Mouse (Mus musculus): ENCODE data around the gene Rab13.

The Rab13 gene

GRCm38 (mm10) chr3:90256731-90257530, 43.4 kb downstream of the Rab13 start:
- no peak for DNase-seq (ENCODE audit: low read depth, low spot score)

GRCm38 (mm10) chr3:90258521-90258920, 45.0 kb downstream of the Rab13 start:
- no peak for DNase-seq (ENCODE audit: low read depth, low spot score)

GRCm38 (mm10) chr3:90263121-90263771, 49.8 kb downstream of the Rab13 start:
- DNase-seq (ENCODE audit: low read depth, low spot score) = no peak

DNA sequence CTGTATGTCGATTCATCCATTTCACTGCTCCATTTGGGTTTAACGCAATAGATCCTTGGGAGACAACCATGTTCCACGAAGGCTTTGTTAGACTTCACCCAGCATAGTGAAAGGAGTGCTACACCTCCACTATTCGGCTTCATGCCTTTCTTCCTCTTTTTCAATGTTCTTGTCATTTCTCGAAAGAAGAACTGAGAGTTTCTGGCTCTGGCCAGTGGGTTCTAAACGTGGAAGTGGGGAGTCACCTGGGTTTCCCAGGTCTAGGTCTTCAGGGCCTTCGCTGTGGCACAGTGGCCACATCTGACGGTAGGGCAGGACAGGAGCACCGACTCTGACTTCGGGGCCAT, 51.2 kb downstream of the Rab13 start:
- DNase-seq (ENCODE audit: low read depth, low spot score) = no peak

DNA sequence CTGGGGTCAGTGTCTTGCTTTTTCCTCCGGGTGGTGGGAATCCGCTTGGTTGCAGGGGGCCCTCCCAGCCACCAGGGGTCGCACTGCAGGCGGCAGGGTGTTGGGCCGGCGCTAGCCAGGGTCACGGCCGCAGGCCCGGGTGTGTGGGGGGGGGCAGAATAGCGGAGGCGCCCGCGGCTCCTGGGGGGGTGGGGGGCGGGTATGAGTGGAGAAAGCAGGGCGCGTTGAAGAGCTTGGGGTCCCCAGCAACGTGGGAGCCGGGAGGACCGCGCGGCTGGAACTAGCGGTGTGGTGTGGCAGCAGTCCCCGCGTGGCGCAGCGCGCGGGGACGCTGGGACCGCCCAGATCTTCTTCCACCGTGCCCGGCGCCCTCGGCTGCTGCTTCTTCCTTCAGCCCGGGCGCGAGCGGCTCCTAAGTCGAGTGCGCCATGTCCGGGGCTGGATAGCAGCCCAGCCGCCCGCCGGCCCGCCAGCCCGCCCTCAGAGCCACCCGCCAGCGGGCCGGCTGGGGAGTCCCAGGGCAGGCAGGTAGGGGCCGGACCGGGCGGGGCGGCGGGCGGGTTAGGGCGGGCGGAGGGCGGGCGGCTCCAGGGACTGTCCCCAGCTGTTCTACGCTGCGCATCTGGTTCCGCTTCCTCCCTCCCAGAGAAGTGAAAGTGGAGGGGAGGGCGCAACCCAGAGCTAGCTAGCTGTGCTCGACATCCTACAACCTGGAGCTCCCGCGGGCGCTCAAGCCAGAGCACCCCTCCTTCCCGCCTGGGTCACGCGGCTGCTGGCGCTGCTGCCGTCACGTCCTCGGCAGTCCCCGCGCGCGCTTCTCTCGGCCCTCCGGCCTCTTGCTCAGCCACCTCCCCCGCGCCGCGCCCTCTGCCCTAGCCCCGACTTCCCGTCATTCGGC, 51.8 kb downstream of the Rab13 start, which contains the start of gene Dennd4b:
Gene Dennd4b, plus strand, starts transcription at position 152 of the 898 bp plus-strand sequence.
- DNase-seq (ENCODE audit: low read depth, low spot score) = peak; percentile 76

DNA sequence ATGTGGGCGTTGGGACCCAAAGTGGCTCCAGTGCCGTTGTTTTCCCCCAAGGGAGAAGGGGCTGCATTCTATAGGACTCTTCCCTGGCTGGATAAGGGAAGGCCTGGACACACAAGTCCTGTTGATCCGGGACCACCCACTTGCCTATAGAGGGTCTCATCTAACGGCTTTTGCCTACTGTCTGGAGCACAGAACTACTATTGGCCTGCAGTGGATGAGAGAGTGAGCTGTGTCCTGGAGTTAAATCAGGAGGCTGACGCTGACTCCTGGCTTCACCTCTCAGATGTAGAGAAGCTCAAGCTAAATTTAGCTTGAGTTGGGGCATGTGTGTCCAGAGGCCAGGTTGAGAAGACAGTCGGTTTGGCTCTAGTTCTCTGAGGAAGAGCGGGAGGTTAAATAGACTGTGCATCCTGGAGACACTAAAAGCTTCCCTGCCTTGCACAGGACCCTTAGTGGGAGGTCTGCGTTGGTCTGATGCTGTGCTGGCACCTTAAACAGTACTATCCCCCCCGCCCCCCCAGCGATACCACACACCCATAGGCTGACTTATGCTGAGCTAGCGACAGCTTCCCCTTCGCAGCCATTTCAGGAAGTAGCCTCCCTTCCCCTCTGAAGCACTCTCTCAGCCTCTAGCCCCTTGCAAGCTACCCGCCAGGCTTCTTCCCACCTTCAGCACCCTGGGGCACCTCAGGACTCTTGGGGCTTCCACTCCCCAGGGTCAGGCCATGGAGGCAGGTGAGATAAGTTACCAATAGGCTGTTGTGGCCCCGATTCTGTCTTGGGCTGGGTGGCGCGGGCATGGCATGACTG, 52.6 kb downstream of the Rab13 start:
- DNase-seq (ENCODE audit: low read depth, low spot score) = no peak

- DNase-seq (ENCODE audit: low read depth, low spot score) = no peak
These were observed 53.6 kb downstream of the Rab13 start for GRCm38 (mm10) chr3:90266901-90267775.

- DNase-seq (ENCODE audit: low read depth, low spot score) = no peak
These were observed 54.7 kb downstream of the Rab13 start for GRCm38 (mm10) chr3:90268190-90268589.

DNA sequence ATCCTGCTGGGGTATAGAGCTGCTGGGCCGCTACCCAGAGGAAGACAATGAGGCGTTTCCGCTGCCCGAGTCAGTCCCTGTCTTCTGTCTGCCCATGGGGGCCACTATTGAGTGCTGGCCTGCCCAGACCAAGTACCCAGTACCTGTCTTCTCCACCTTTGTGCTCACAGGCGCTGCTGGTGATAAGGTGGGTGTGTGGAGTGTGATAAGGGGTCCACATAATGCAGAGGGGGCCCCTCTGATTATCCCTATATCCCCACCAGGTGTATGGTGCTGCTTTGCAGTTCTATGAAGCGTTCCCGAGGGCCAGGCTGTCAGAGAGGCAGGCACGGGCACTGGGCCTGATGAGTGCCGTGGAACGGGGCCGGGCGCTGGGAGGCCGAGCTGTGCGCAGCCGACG, 55.5 kb downstream of the Rab13 start:
- DNase-seq (ENCODE audit: low read depth, low spot score) = no peak

- DNase-seq (ENCODE audit: low read depth, low spot score) = no peak
These were observed 57.3 kb downstream of the Rab13 start for GRCm38 (mm10) chr3:90270784-90271183.

DNA sequence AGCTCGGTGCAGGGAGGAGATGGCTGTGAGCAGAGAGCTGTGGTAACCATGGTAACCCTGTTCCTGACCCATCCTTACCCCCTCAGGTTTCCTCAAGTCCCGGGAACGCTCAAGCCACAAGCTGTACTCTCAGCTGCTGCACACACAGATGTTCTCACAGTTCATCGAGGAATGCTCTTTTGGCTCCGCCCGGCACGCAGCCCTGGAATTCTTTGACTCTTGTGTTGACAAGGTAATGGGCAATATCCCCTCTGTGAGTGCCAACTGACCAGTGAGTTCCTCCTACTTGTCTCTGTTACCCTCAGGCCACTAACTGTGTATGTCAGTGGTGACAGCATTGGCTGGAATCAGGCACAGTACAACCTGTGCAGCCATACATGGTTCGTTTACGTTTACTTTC, 58.7 kb downstream of the Rab13 start:
- no peak for DNase-seq (ENCODE audit: low read depth, low spot score)

DNA sequence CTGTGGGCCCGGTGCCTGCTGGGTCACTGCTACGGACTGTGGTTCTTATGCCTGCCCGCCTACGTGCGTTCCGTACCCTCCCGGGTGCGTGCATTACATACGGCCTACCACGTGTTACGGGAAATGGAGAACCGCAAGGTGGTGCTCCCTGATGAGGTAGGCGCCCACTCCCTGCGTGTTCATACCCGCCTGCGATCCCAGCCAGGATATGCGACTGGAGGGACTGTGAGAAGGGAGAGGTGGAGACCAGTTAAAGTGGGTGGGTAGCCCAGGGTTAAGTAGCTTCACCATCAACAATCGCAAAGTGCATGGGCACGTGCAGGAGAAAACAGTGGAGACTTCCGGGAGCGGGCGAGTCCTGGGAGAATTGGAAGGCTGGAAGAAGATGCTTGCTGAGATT, 60.4 kb downstream of the Rab13 start:
- DNase-seq (ENCODE audit: low read depth, low spot score) = no peak

GRCm38 (mm10) chr3:90275286-90275685, 61.8 kb downstream of the Rab13 start:
- no peak for DNase-seq (ENCODE audit: low read depth, low spot score)
